Mouse (Mus musculus): Measurements from ENCODE around the gene Rwdd3. TPM values are rescaled to one million over a fixed set of nuclear protein-coding genes. Genes with fewer than 3 reads are reported as not detected.

Gene Rwdd3
- 3.6 and 5.5 TPM in 2 replicates for polyA plus RNA-seq (2014; fragmentation: Nextera tagmentation; extraction: Ambion mirVana)

- WGBS, result under 1% methylated on average over 40 of the region's 40 CpGs
- no peaks in the 10 kb centered on the region for H3K4me1 ChIP-seq (ENCODE audit: control insufficient read depth, insufficient read depth, low read length)
- no peaks in the 10 kb centered on the region for H3K9me3 ChIP-seq (replicated peaks; ENCODE audit: control insufficient read depth, low read length)
- peak; percentile 95 for DNase-seq (ENCODE audit: low spot score)
- 0 out of 2 replicates have a peak within 1 kb of the TSS, but pooled peaks have one; percentile 30 for H3K27ac ChIP-seq (replicated peaks; ENCODE audit: low read depth, low read length)
- ATAC-seq (replicated peaks; ENCODE audit: insufficient number of reproducible peaks, low FRiP score, low TSS enrichment, low read depth), result peak; percentile 93
- H3K36me3 ChIP-seq (replicated peaks; ENCODE audit: control insufficient read depth, insufficient read depth, low read depth, low read length), result no peaks in the 10 kb centered on the region; the same call in 1 of the 2 replicates
- H3K4me3 ChIP-seq (ENCODE audit: low read depth, low read length), result peak within 1 kb of the TSS; percentile 56
- H3K9ac ChIP-seq (replicated peaks; ENCODE audit: low read length), result peak within 1 kb of the TSS; percentile 73
- no peaks in the 10 kb centered on the region for H3K27me3 ChIP-seq (ENCODE audit: control insufficient read depth, insufficient read depth, low read length)
- H3K4me2 ChIP-seq (ENCODE audit: low read depth, low read length), result peak within 1 kb of the TSS; percentile 67
Measured at GRCm38 (mm10) chr3:121171243-121171871, at the start of gene Rwdd3. TSS of gene Rwdd3 (minus strand) at chr3:121171695.

GRCm38 (mm10) chr3:121217011-121217410, 45.5 kb upstream of the Rwdd3 start:
- Histone ChIP-seq H3K27me3 (ENCODE audit: control insufficient read depth, insufficient read depth, low read length) (no peaks in the 10 kb centered on the region), H3K9ac (replicated peaks; ENCODE audit: low read length) (no peak overlapping the region), H3K36me3 (replicated peaks; ENCODE audit: control insufficient read depth, insufficient read depth, low read depth, low read length) (no peaks in the 10 kb centered on the region), H3K9me3 (replicated peaks; ENCODE audit: control insufficient read depth, low read length) (no peaks in the 10 kb centered on the region), H3K4me2 (ENCODE audit: low read depth, low read length) (no peak overlapping the region), H3K4me3 (ENCODE audit: low read depth, low read length) (no peak overlapping the region), H3K4me1 (ENCODE audit: control insufficient read depth, insufficient read depth, low read length) (no peaks in the 10 kb centered on the region), H3K27ac (replicated peaks; ENCODE audit: low read depth, low read length) (no peak overlapping the region)
- WGBS, result 81% methylated on average over 6 of the region's 6 CpGs
- no peak for DNase-seq (ENCODE audit: low spot score)
- no peak for ATAC-seq (replicated peaks; ENCODE audit: insufficient number of reproducible peaks, low FRiP score, low TSS enrichment, low read depth)

- Histone ChIP-seq H3K4me1 (ENCODE audit: control insufficient read depth, insufficient read depth, low read length) (no peaks in the 10 kb centered on the region), H3K9ac (replicated peaks; ENCODE audit: low read length) (no peak overlapping the region), H3K27ac (replicated peaks; ENCODE audit: low read depth, low read length) (no peak overlapping the region), H3K4me3 (ENCODE audit: low read depth, low read length) (no peak overlapping the region), H3K4me2 (ENCODE audit: low read depth, low read length) (no peak overlapping the region), H3K36me3 (replicated peaks; ENCODE audit: control insufficient read depth, insufficient read depth, low read depth, low read length) (no peaks in the 10 kb centered on the region), H3K9me3 (replicated peaks; ENCODE audit: control insufficient read depth, low read length) (no peaks in the 10 kb centered on the region), H3K27me3 (ENCODE audit: control insufficient read depth, insufficient read depth, low read length) (no peaks in the 10 kb centered on the region)
- no peak for DNase-seq (ENCODE audit: low spot score)
- WGBS, result 75% methylated on average over 3 of the region's 3 CpGs
- ATAC-seq (replicated peaks; ENCODE audit: insufficient number of reproducible peaks, low FRiP score, low TSS enrichment, low read depth), result no peak
Measured at GRCm38 (mm10) chr3:121213501-121213900, 42.0 kb upstream of the Rwdd3 start.

GRCm38 (mm10) chr3:121212156-121212555, 40.7 kb upstream of the Rwdd3 start:
- Histone ChIP-seq H3K4me3 (ENCODE audit: low read depth, low read length) (no peak overlapping the region), H3K4me2 (ENCODE audit: low read depth, low read length) (no peak overlapping the region), H3K27me3 (ENCODE audit: control insufficient read depth, insufficient read depth, low read length) (no peaks in the 10 kb centered on the region), H3K9ac (replicated peaks; ENCODE audit: low read length) (no peak overlapping the region), H3K36me3 (replicated peaks; ENCODE audit: control insufficient read depth, insufficient read depth, low read depth, low read length) (no peaks in the 10 kb centered on the region), H3K4me1 (ENCODE audit: control insufficient read depth, insufficient read depth, low read length) (no peaks in the 10 kb centered on the region), H3K9me3 (replicated peaks; ENCODE audit: control insufficient read depth, low read length) (no peaks in the 10 kb centered on the region), H3K27ac (replicated peaks; ENCODE audit: low read depth, low read length) (no peak overlapping the region)
- DNase-seq (ENCODE audit: low spot score) (no peak), ATAC-seq (replicated peaks; ENCODE audit: insufficient number of reproducible peaks, low FRiP score, low TSS enrichment, low read depth) (no peak)
- 53% methylated on average over 1 of the region's 1 CpGs for WGBS

- Histone ChIP-seq H3K9me3 (replicated peaks; ENCODE audit: control insufficient read depth, low read length) (no peaks in the 10 kb centered on the region), H3K27ac (replicated peaks; ENCODE audit: low read depth, low read length) (no peak overlapping the region), H3K36me3 (replicated peaks; ENCODE audit: control insufficient read depth, insufficient read depth, low read depth, low read length) (no peaks in the 10 kb centered on the region), H3K4me3 (ENCODE audit: low read depth, low read length) (no peak overlapping the region), H3K4me1 (ENCODE audit: control insufficient read depth, insufficient read depth, low read length) (no peaks in the 10 kb centered on the region), H3K27me3 (ENCODE audit: control insufficient read depth, insufficient read depth, low read length) (no peaks in the 10 kb centered on the region), H3K4me2 (ENCODE audit: low read depth, low read length) (no peak overlapping the region), H3K9ac (replicated peaks; ENCODE audit: low read length) (no peak overlapping the region)
- WGBS, result 90% methylated on average over 5 of the region's 5 CpGs
- ATAC-seq (replicated peaks; ENCODE audit: insufficient number of reproducible peaks, low FRiP score, low TSS enrichment, low read depth) (no peak), DNase-seq (ENCODE audit: low spot score) (no peak)
Measured at GRCm38 (mm10) chr3:121208994-121209393, 37.5 kb upstream of the Rwdd3 start.

GRCm38 (mm10) chr3:121206202-121206882, 34.8 kb upstream of the Rwdd3 start:
- no peak for ATAC-seq (replicated peaks; ENCODE audit: insufficient number of reproducible peaks, low FRiP score, low TSS enrichment, low read depth)
- no peaks in the 10 kb centered on the region for H3K36me3 ChIP-seq (replicated peaks; ENCODE audit: control insufficient read depth, insufficient read depth, low read depth, low read length)
- H3K9me3 ChIP-seq (replicated peaks; ENCODE audit: control insufficient read depth, low read length), result no peaks in the 10 kb centered on the region
- H3K27ac ChIP-seq (replicated peaks; ENCODE audit: low read depth, low read length), result no peak overlapping the region
- no peaks in the 10 kb centered on the region for H3K4me1 ChIP-seq (ENCODE audit: control insufficient read depth, insufficient read depth, low read length)
- no peak overlapping the region for H3K4me3 ChIP-seq (ENCODE audit: low read depth, low read length)
- peak; percentile 17 for DNase-seq (ENCODE audit: low spot score)
- 78% methylated on average over 19 of the region's 19 CpGs for WGBS
- no peak overlapping the region for H3K4me2 ChIP-seq (ENCODE audit: low read depth, low read length)
- H3K9ac ChIP-seq (replicated peaks; ENCODE audit: low read length), result no peak overlapping the region
- H3K27me3 ChIP-seq (ENCODE audit: control insufficient read depth, insufficient read depth, low read length), result no peaks in the 10 kb centered on the region

GRCm38 (mm10) chr3:121202638-121203037, 31.1 kb upstream of the Rwdd3 start:
- Histone ChIP-seq H3K4me2 (ENCODE audit: low read depth, low read length) (no peak overlapping the region), H3K9ac (replicated peaks; ENCODE audit: low read length) (no peak overlapping the region), H3K4me1 (ENCODE audit: control insufficient read depth, insufficient read depth, low read length) (no peaks in the 10 kb centered on the region), H3K9me3 (replicated peaks; ENCODE audit: control insufficient read depth, low read length) (no peaks in the 10 kb centered on the region), H3K4me3 (ENCODE audit: low read depth, low read length) (no peak overlapping the region), H3K27me3 (ENCODE audit: control insufficient read depth, insufficient read depth, low read length) (no peaks in the 10 kb centered on the region), H3K36me3 (replicated peaks; ENCODE audit: control insufficient read depth, insufficient read depth, low read depth, low read length) (no peaks in the 10 kb centered on the region), H3K27ac (replicated peaks; ENCODE audit: low read depth, low read length) (no peak overlapping the region)
- WGBS, result 82% methylated on average over 2 of the region's 2 CpGs
- ATAC-seq (replicated peaks; ENCODE audit: insufficient number of reproducible peaks, low FRiP score, low TSS enrichment, low read depth) (no peak), DNase-seq (ENCODE audit: low spot score) (no peak)

GRCm38 (mm10) chr3:121201012-121201747, 29.7 kb upstream of the Rwdd3 start:
- 71% methylated on average over 11 of the region's 11 CpGs for WGBS
- Histone ChIP-seq H3K36me3 (replicated peaks; ENCODE audit: control insufficient read depth, insufficient read depth, low read depth, low read length) (no peaks in the 10 kb centered on the region), H3K4me1 (ENCODE audit: control insufficient read depth, insufficient read depth, low read length) (no peaks in the 10 kb centered on the region), H3K4me3 (ENCODE audit: low read depth, low read length) (no peak overlapping the region), H3K9me3 (replicated peaks; ENCODE audit: control insufficient read depth, low read length) (no peaks in the 10 kb centered on the region), H3K27ac (replicated peaks; ENCODE audit: low read depth, low read length) (no peak overlapping the region), H3K9ac (replicated peaks; ENCODE audit: low read length) (no peak overlapping the region), H3K4me2 (ENCODE audit: low read depth, low read length) (no peak overlapping the region), H3K27me3 (ENCODE audit: control insufficient read depth, insufficient read depth, low read length) (no peaks in the 10 kb centered on the region)
- DNase-seq (ENCODE audit: low spot score), result no peak
- peak; percentile 39; the same call in 1 of the 2 replicates for ATAC-seq (replicated peaks; ENCODE audit: insufficient number of reproducible peaks, low FRiP score, low TSS enrichment, low read depth)

Data from embryonic facial prominence, embryonic 11.5 days (tissue).